In genomic region chr3:108146671-108147070, GRCm38 (mm10) we compare ENCODE assay signal across 8 mouse cellular contexts. TPM values are rescaled to one million over a fixed set of nuclear protein-coding genes. Genes with fewer than 3 reads are reported as not detected.
DNase-seq lines count a peak whose midpoint lies in the region; ATAC-seq lines count a peak whose summit lies in the region.

No protein-coding gene starts in this region.

- H3K4me3 ChIP-seq in kidney, embryonic 14.5 days (ENCODE audit: low read length), result peak overlapping the region; percentile 83
- H3K4me3 ChIP-seq in hindbrain, embryonic 13.5 days, result peak overlapping the region; percentile 98
- H3K4me3 ChIP-seq in midbrain, embryonic 12.5 days, result peak overlapping the region; percentile 61

- H3K36me3 ChIP-seq in kidney, embryonic 14.5 days (ENCODE audit: control insufficient read depth, insufficient read depth, low read length), result peaks cover 4% of the 10 kb centered on the region; the same call in 1 of the 2 replicates
- no peaks in the 10 kb centered on the region for H3K36me3 ChIP-seq in hindbrain, embryonic 13.5 days
- no peaks in the 10 kb centered on the region for H3K36me3 ChIP-seq in midbrain, embryonic 12.5 days

- 60% methylated on average over 5 of the region's 5 CpGs for WGBS in kidney, embryonic 14.5 days
- 63% methylated on average over 5 of the region's 5 CpGs for WGBS in hindbrain, embryonic 13.5 days
- WGBS in midbrain, embryonic 12.5 days, result 63% methylated on average over 5 of the region's 5 CpGs

- H3K4me2 ChIP-seq in kidney, embryonic 14.5 days (replicated peaks; ENCODE audit: low read depth, low read length), result peak overlapping the region; percentile 71
- H3K4me2 ChIP-seq in hindbrain, embryonic 13.5 days, result peak overlapping the region; percentile 86
- peak overlapping the region; percentile 88 for H3K4me2 ChIP-seq in midbrain, embryonic 12.5 days (replicated peaks)

- peak overlapping the region; percentile 95; the same call in 1 of the 2 replicates for H3K9ac ChIP-seq in kidney, embryonic 14.5 days (ENCODE audit: low read depth, low read length)
- H3K9ac ChIP-seq in hindbrain, embryonic 13.5 days, result peak overlapping the region; percentile 98
- H3K9ac ChIP-seq in midbrain, embryonic 12.5 days (replicated peaks), result peak overlapping the region; percentile 79; the same call in 1 of the 2 replicates

- H3K27ac ChIP-seq in kidney, embryonic 14.5 days (ENCODE audit: low read depth, low read length), result peak overlapping the region; percentile 93; the same call in 1 of the 2 replicates
- H3K27ac ChIP-seq in hindbrain, embryonic 13.5 days, result peak overlapping the region; percentile 97; the same call in 1 of the 2 replicates
- H3K27ac ChIP-seq in midbrain, embryonic 12.5 days (replicated peaks), result no peak overlapping the region

- H3K27me3 ChIP-seq in kidney, embryonic 14.5 days (ENCODE audit: control insufficient read depth, insufficient read depth, low read length), result no peaks in the 10 kb centered on the region
- H3K27me3 ChIP-seq in hindbrain, embryonic 13.5 days, result no peaks in the 10 kb centered on the region
- H3K27me3 ChIP-seq in midbrain, embryonic 12.5 days, result no peaks in the 10 kb centered on the region

- ATAC-seq in kidney, embryonic 14.5 days (ENCODE audit: low FRiP score, low TSS enrichment), result no peak
- ATAC-seq in hindbrain, embryonic 13.5 days (ENCODE audit: low FRiP score), result no peak
- no peak for ATAC-seq in midbrain, embryonic 12.5 days (ENCODE audit: low FRiP score, low read depth)
- no peak for ATAC-seq in inflammation-experienced regulatory T-cells, adult 6 months

- H3K9me3 ChIP-seq in kidney, embryonic 14.5 days (ENCODE audit: control insufficient read depth, low read length), result no peaks in the 10 kb centered on the region
- no peaks in the 10 kb centered on the region for H3K9me3 ChIP-seq in hindbrain, embryonic 13.5 days
- no peaks in the 10 kb centered on the region for H3K9me3 ChIP-seq in midbrain, embryonic 12.5 days

- H3K4me1 ChIP-seq in kidney, embryonic 14.5 days (ENCODE audit: control insufficient read depth, insufficient read depth, low read length), result peaks cover 12% of the 10 kb centered on the region
- peaks cover 38% of the 10 kb centered on the region for H3K4me1 ChIP-seq in hindbrain, embryonic 13.5 days (replicated peaks)
- peaks cover 15% of the 10 kb centered on the region for H3K4me1 ChIP-seq in midbrain, embryonic 12.5 days

- no peak for DNase-seq in kidney, postnatal 25 days
- DNase-seq in MEL-GATA-1-ER (ENCODE audit: extremely low read depth, low read depth), result peak; percentile 61
- DNase-seq in cerebellum, adult 9-10 months, result no peak
- DNase-seq in cerebellum, adult 8-10 months, result no peak

RNA-seq across cellular contexts. Expression of gene Gnai3, which starts 0.7 kb away (rescaled TPM):
- polyA plus RNA-seq in kidney, embryonic 14.5 days (2014; fragmentation: Nextera tagmentation; extraction: Ambion mirVana), result 115 and 181 TPM in 2 replicates
- polyA plus RNA-seq in hindbrain, embryonic 13.5 days (2015; fragmentation: Nextera tagmentation; extraction: Ambion mirVana), result 146 and 148 TPM in 2 replicates
- 189 and 199 TPM in 2 replicates for polyA plus RNA-seq in midbrain, embryonic 12.5 days (2016; fragmentation: Nextera tagmentation; extraction: Ambion mirVana)
- polyA plus RNA-seq in inflammation-experienced regulatory T-cells, adult 6 months (2017; shearing (Covaris generic)), result 100 to 1,000 TPM in 1 of 3 experiments, 10 to 100 TPM in 2; 90.7 to 140 (median 97.6) TPM

RNA-seq across cellular contexts. Expression of gene Gpr61, which starts 8.0 kb away (rescaled TPM):
- 0.09 and 0.18 TPM in 2 replicates for polyA plus RNA-seq in kidney, embryonic 14.5 days (2014; fragmentation: Nextera tagmentation; extraction: Ambion mirVana)
- polyA plus RNA-seq in hindbrain, embryonic 13.5 days (2015; fragmentation: Nextera tagmentation; extraction: Ambion mirVana), result 3.0 and 3.5 TPM in 2 replicates
- polyA plus RNA-seq in midbrain, embryonic 12.5 days (2016; fragmentation: Nextera tagmentation; extraction: Ambion mirVana), result 0.80 and 1.0 TPM in 2 replicates
- not detected for polyA plus RNA-seq in inflammation-experienced regulatory T-cells, adult 6 months (2017; shearing (Covaris generic))

RNA-seq across cellular contexts. Expression of gene Amigo1, which starts 39.5 kb away (rescaled TPM):
- 3.0 and 3.7 TPM in 2 replicates for polyA plus RNA-seq in kidney, embryonic 14.5 days (2014; fragmentation: Nextera tagmentation; extraction: Ambion mirVana)
- 12.0 and 13.8 TPM in 2 replicates for polyA plus RNA-seq in hindbrain, embryonic 13.5 days (2015; fragmentation: Nextera tagmentation; extraction: Ambion mirVana)
- polyA plus RNA-seq in midbrain, embryonic 12.5 days (2016; fragmentation: Nextera tagmentation; extraction: Ambion mirVana), result 7.5 and 9.3 TPM in 2 replicates
- polyA plus RNA-seq in inflammation-experienced regulatory T-cells, adult 6 months (2017; shearing (Covaris generic)), result under 1 TPM; 0.33 to 0.53 (median 0.51) TPM

RNA-seq across cellular contexts. Expression of gene Gnat2, which starts 54.1 kb away (rescaled TPM):
- polyA plus RNA-seq in kidney, embryonic 14.5 days (2014; fragmentation: Nextera tagmentation; extraction: Ambion mirVana), result 1.5 and 2.1 TPM in 2 replicates
- 0.10 and 0.43 TPM in 2 replicates for polyA plus RNA-seq in hindbrain, embryonic 13.5 days (2015; fragmentation: Nextera tagmentation; extraction: Ambion mirVana)
- 0.41 and 0.50 TPM in 2 replicates for polyA plus RNA-seq in midbrain, embryonic 12.5 days (2016; fragmentation: Nextera tagmentation; extraction: Ambion mirVana)
- not detected for polyA plus RNA-seq in inflammation-experienced regulatory T-cells, adult 6 months (2017; shearing (Covaris generic))

RNA-seq across cellular contexts. Expression of gene Cyb561d1, which starts 54.3 kb away (rescaled TPM):
- polyA plus RNA-seq in kidney, embryonic 14.5 days (2014; fragmentation: Nextera tagmentation; extraction: Ambion mirVana), result 1.4 and 2.2 TPM in 2 replicates
- polyA plus RNA-seq in hindbrain, embryonic 13.5 days (2015; fragmentation: Nextera tagmentation; extraction: Ambion mirVana), result 3.5 and 4.3 TPM in 2 replicates
- 5.6 TPM in 2 replicates for polyA plus RNA-seq in midbrain, embryonic 12.5 days (2016; fragmentation: Nextera tagmentation; extraction: Ambion mirVana)
- polyA plus RNA-seq in inflammation-experienced regulatory T-cells, adult 6 months (2017; shearing (Covaris generic)), result 1 to 10 TPM; 6.6 to 7.3 (median 7.1) TPM
